Mouse (Mus musculus) G1E (cell line): ENCODE data around the gene Cdk17.

ENCODE experiments used
- CTCF ChIP-seq: IDR thresholded peaks from 2 replicates; pipeline ENCODE4 v1.5.1; 2012; ENCODE audit warnings: low read depth, low read length, inconsistent platforms, mixed read lengths
- TAL1 ChIP-seq: conservative IDR thresholded peaks from 2 replicates; pipeline ENCODE4 v1.6.1; 2012; ENCODE audit warnings: low read depth, low read length, inconsistent platforms, mixed read lengths

- TF ChIP-seq CTCF (no peak), TAL1 (no peak)
Measured at GRCm38 (mm10) chr10:93259826-93260225, 99.2 kb downstream of the Cdk17 start.
